Mouse (Mus musculus) embryonic fibroblast, embryonic 13.5 days (primary cell): ENCODE measurements around the gene Cntnap5a.

Experiments
- CTCF ChIP-seq: IDR thresholded peaks from 2 replicates; pipeline ENCODE4 v1.5.1; 2011; ENCODE audit warnings: mild to moderate bottlenecking, control low read depth, low read length, moderate library complexity, borderline replicate concordance; ENCODE audit not compliant: insufficient read depth
- POLR2A ChIP-seq: IDR thresholded peaks from 2 replicates; pipeline ENCODE4 v1.6.1; 2011; ENCODE audit warnings: low read depth, mild to moderate bottlenecking, control low read depth, low read length, moderate library complexity

GRCm38 (mm10) chr1:115784737-115785136, 100.2 kb downstream of the Cntnap5a start:
- TF ChIP-seq CTCF (no peak), POLR2A (no peak)
